Mouse (Mus musculus): Measurements from ENCODE around the gene Fosl1. TPM values are rescaled to one million over a fixed set of nuclear protein-coding genes. Genes with fewer than 3 reads are reported as not detected.

Fosl1 gene
- total and polyA plus RNA-seq, 2 experiments from 2014 or later: not detected

DNA sequence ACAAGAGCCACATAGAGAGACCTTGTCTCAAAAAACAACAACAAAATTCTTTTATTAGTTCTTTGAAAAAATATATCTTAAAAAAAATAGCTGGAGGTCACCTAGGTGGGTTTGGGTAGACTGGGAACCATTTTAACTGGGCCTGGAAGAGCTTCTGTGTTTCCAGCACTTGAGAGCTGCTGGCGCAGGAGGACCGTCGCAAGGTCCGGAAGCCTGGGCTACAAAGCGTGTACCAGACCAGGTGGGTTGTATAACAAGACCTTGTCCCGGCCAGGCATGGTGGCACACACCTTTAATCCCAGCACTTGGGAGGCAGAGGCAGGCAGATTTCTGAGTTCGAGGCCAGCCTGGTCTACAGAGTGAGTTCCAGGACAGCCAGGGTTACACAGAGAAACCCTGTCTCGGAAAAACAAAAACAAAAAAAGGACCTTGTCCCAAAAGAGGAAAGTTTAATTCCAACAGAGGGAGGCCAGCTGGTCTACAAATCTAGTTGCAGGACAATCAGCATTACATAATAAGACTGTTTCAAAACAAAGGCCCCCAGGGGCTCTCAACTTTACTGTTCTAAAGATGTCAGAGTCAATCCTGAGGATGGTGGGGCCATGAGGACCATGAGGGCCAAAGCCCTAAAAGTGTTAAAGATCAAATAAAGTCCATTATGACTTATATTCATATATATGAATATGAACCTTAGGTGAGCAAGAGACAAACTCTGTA, 28.4 kb upstream of the Fosl1 start:
- no peaks in the 10 kb centered on the region for H3K27me3 ChIP-seq (ENCODE audit: insufficient read depth, low read length)
- no peak overlapping the region for H3K27ac ChIP-seq
- no peak overlapping the region for H3K4me3 ChIP-seq (ENCODE audit: low read length)
- no peak overlapping the region for H3K4me2 ChIP-seq (ENCODE audit: low read depth, low read length)
- no peak for DNase-seq (ENCODE audit: low spot score)
- no peak for TF ChIP-seq CTCF (IDR thresholded peaks at IDR 0.05; ENCODE audit: low read depth)
- H3K36me3 ChIP-seq (ENCODE audit: insufficient read depth, low read length): peaks cover 8% of the 10 kb centered on the region; the same call in 1 of the 2 replicates
- no peaks in the 10 kb centered on the region for H3K9me3 ChIP-seq (ENCODE audit: low read length)
- no peak for ATAC-seq
- H3K4me1 ChIP-seq (ENCODE audit: insufficient read depth, low read length): peaks cover 10% of the 10 kb centered on the region; the same call in 1 of the 2 replicates
- H3K9ac ChIP-seq (replicated peaks; ENCODE audit: low read length): no peak overlapping the region
- WGBS: 94% methylated on average over 8 of the region's 8 CpGs

GRCm38 (mm10) chr19:5419630-5420029, 27.7 kb upstream of the Fosl1 start:
- no peak for TF ChIP-seq CTCF (IDR thresholded peaks at IDR 0.05; ENCODE audit: low read depth)
- Histone ChIP-seq H3K27ac (no peak overlapping the region), H3K4me3 (ENCODE audit: low read length) (no peak overlapping the region), H3K4me1 (ENCODE audit: insufficient read depth, low read length) (peaks cover 10% of the 10 kb centered on the region; the same call in 1 of the 2 replicates), H3K27me3 (ENCODE audit: insufficient read depth, low read length) (no peaks in the 10 kb centered on the region), H3K9ac (replicated peaks; ENCODE audit: low read length) (no peak overlapping the region), H3K4me2 (ENCODE audit: low read depth, low read length) (no peak overlapping the region), H3K9me3 (ENCODE audit: low read length) (no peaks in the 10 kb centered on the region), H3K36me3 (ENCODE audit: insufficient read depth, low read length) (peaks cover 8% of the 10 kb centered on the region; the same call in 1 of the 2 replicates)
- ATAC-seq (no peak), DNase-seq (ENCODE audit: low spot score) (no peak)
- 95% methylated on average over 9 of the region's 9 CpGs for WGBS

- TF ChIP-seq CTCF (IDR thresholded peaks at IDR 0.05; ENCODE audit: low read depth): no peak
- H3K9ac ChIP-seq (replicated peaks; ENCODE audit: low read length): no peak overlapping the region
- H3K4me1 ChIP-seq (ENCODE audit: insufficient read depth, low read length): peaks cover 10% of the 10 kb centered on the region; the same call in 1 of the 2 replicates
- H3K4me2 ChIP-seq (ENCODE audit: low read depth, low read length): no peak overlapping the region
- H3K36me3 ChIP-seq (ENCODE audit: insufficient read depth, low read length): peaks cover 8% of the 10 kb centered on the region; the same call in 1 of the 2 replicates
- H3K9me3 ChIP-seq (ENCODE audit: low read length): no peaks in the 10 kb centered on the region
- 93% methylated on average over 6 of the region's 6 CpGs for WGBS
- ATAC-seq (no peak), DNase-seq (ENCODE audit: low spot score) (no peak)
- no peak overlapping the region for H3K27ac ChIP-seq
- H3K27me3 ChIP-seq (ENCODE audit: insufficient read depth, low read length): no peaks in the 10 kb centered on the region
- no peak overlapping the region for H3K4me3 ChIP-seq (ENCODE audit: low read length)
Observed at GRCm38 (mm10) chr19:5420579-5420978, 26.8 kb upstream of the Fosl1 start.

- H3K4me3 ChIP-seq (ENCODE audit: low read length): no peak overlapping the region
- H3K36me3 ChIP-seq (ENCODE audit: insufficient read depth, low read length): peaks cover 8% of the 10 kb centered on the region; the same call in 1 of the 2 replicates
- no peak for ATAC-seq
- no peaks in the 10 kb centered on the region for H3K9me3 ChIP-seq (ENCODE audit: low read length)
- no peak overlapping the region for H3K27ac ChIP-seq
- no peak overlapping the region for H3K4me2 ChIP-seq (ENCODE audit: low read depth, low read length)
- no peak for TF ChIP-seq CTCF (IDR thresholded peaks at IDR 0.05; ENCODE audit: low read depth)
- no peaks in the 10 kb centered on the region for H3K27me3 ChIP-seq (ENCODE audit: insufficient read depth, low read length)
- 86% methylated on average over 5 of the region's 5 CpGs for WGBS
- DNase-seq (ENCODE audit: low spot score): no peak
- peaks cover 21% of the 10 kb centered on the region for H3K4me1 ChIP-seq (ENCODE audit: insufficient read depth, low read length)
- no peak overlapping the region for H3K9ac ChIP-seq (replicated peaks; ENCODE audit: low read length)
Observed at GRCm38 (mm10) chr19:5421784-5422183, 25.6 kb upstream of the Fosl1 start.

DNA sequence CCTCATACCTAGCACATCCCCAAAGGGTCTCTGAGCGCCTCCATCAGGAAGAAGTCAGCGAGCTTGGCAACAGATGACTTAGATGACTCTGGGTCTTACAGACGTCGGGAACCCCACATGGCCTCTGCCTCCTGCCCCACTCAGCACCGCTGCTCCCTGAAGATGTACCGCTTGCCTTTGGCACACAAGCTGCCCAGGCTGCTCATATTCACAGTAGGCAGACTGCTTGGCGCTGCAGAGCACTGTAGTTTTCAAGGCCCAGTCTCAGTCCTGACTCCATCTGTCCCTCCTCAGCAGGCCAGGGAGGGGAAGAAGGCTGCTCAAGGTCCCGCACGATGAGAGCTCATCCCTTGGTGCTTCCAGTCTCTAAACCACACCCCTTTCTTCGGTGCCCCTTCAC, 25.1 kb upstream of the Fosl1 start:
- no peak overlapping the region for H3K9ac ChIP-seq (replicated peaks; ENCODE audit: low read length)
- DNase-seq (ENCODE audit: low spot score): no peak
- H3K27ac ChIP-seq: no peak overlapping the region
- WGBS: 76% methylated on average over 10 of the region's 10 CpGs
- H3K36me3 ChIP-seq (ENCODE audit: insufficient read depth, low read length): peaks cover 8% of the 10 kb centered on the region; the same call in 1 of the 2 replicates
- H3K4me2 ChIP-seq (ENCODE audit: low read depth, low read length): no peak overlapping the region
- H3K4me3 ChIP-seq (ENCODE audit: low read length): no peak overlapping the region
- no peak for TF ChIP-seq CTCF (IDR thresholded peaks at IDR 0.05; ENCODE audit: low read depth)
- peaks cover 21% of the 10 kb centered on the region for H3K4me1 ChIP-seq (ENCODE audit: insufficient read depth, low read length)
- no peaks in the 10 kb centered on the region for H3K9me3 ChIP-seq (ENCODE audit: low read length)
- no peaks in the 10 kb centered on the region for H3K27me3 ChIP-seq (ENCODE audit: insufficient read depth, low read length)
- no peak for ATAC-seq

GRCm38 (mm10) chr19:5422895-5423443, 24.4 kb upstream of the Fosl1 start:
- H3K4me2 ChIP-seq (ENCODE audit: low read depth, low read length): peak overlapping the region; percentile 90
- WGBS: 62% methylated on average over 9 of the region's 9 CpGs
- H3K27ac ChIP-seq: no peak overlapping the region
- H3K36me3 ChIP-seq (ENCODE audit: insufficient read depth, low read length): peaks cover 8% of the 10 kb centered on the region; the same call in 1 of the 2 replicates
- H3K27me3 ChIP-seq (ENCODE audit: insufficient read depth, low read length): no peaks in the 10 kb centered on the region
- no peak for ATAC-seq
- peak overlapping the region; percentile 94; the same call in 1 of the 2 replicates for H3K9ac ChIP-seq (replicated peaks; ENCODE audit: low read length)
- peak overlapping the region; percentile 90; the same call in 1 of the 2 replicates for H3K4me3 ChIP-seq (ENCODE audit: low read length)
- no peaks in the 10 kb centered on the region for H3K9me3 ChIP-seq (ENCODE audit: low read length)
- no peak for TF ChIP-seq CTCF (IDR thresholded peaks at IDR 0.05; ENCODE audit: low read depth)
- H3K4me1 ChIP-seq (ENCODE audit: insufficient read depth, low read length): peaks cover 21% of the 10 kb centered on the region
- DNase-seq (ENCODE audit: low spot score): no peak
